Mouse (Mus musculus) skeletal muscle tissue, adult 2 months (tissue): ENCODE measurements around the gene Mdfic.

Experiments
- DNase-seq: peaks from one replicate; pipeline ENCODE4 v3.0.0-alpha.2; 2012; ENCODE audit warnings: low read depth, low spot score

Mdfic gene

DNA sequence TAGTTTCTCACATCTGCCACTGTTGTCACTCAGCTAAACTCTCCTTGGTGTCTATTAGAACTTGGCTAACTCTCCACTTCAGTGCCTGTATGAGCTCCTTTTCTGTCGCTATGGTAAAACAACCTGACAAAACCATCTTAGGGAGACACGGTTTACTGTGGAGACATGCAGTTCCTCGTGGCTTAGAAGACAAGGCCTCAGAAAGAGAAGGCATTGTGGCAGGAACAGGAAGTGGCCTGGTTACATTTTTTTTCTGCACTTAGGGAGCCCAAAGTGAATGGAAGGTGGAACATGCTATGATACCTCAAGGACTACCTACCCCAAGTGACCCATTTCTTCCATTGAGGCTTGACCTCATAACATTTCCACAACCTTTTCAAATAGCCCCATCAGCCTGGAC, 18.7 kb downstream of the Mdfic start:
- no peak for DNase-seq

- DNase-seq, result no peak
Observed at GRCm38 (mm10) chr6:15742591-15743149, 22.2 kb downstream of the Mdfic start.

DNA sequence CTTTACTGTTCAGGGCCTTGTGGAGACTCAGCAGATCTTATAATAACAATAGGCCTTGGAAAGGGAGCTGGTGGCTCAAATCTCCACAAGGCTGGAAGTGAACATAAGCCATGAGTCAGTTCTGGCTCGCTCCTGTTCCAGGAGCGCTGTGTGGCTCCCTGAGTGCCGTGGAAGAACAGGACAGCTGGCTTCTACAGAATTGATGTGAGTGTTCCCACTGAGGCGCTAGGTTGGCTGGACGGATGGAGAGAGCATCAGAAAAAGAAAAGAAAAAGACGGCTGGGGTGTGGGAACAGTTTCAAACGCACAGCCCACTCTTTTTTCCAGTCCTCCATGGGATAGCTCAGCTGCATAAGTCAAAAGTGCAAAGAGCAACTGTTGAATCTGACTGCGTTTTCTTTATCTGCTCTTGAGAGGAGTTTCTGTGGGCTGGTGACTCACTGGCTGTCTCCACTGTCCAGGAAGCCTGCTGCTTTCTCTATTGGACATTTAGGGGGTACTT, 22.9 kb downstream of the Mdfic start:
- peak; percentile 57 for DNase-seq

DNA sequence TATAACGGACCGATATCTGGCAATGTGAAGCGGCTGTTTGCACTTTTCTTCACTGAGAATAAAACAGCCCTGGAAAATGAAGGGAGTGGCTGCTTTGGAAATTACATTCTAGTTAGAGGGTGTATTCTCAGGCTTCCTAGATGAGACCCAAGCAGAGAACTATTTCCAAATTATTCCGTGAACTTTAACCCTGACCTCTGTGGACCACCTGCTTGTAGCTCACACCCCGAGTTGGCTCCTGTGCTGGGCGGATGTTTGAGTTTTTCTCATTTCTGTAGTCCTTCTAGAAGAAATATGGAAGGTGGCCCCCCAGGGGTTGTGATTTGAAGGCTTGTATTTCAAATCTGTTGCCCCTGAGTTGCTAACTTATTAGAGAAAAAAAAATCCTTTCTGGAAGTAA, 23.3 kb downstream of the Mdfic start:
- no peak for DNase-seq

GRCm38 (mm10) chr6:15745313-15745712, 24.9 kb downstream of the Mdfic start:
- DNase-seq, result no peak

DNA sequence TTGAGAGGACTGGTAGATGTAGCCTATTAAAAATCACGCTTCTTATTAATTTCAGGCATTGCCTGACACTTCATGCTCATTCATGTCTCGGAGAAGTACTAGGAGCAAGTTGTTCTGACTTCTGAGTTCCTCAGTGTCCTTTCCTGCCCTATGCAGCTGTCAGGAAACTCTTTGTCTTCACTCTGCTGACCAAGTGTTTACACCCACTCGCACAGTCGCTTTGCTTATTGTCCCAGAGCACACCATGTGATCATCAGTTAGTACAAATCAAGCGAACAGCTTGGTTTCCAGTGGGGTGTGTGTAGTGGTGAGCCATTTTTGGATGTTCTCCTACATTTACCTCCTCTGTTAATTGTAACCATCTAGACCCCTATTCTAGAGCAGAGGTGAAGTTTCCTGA, 25.4 kb downstream of the Mdfic start:
- peak; percentile 58 for DNase-seq

GRCm38 (mm10) chr6:15747396-15748155, 27.1 kb downstream of the Mdfic start:
- DNase-seq, result no peak

DNA sequence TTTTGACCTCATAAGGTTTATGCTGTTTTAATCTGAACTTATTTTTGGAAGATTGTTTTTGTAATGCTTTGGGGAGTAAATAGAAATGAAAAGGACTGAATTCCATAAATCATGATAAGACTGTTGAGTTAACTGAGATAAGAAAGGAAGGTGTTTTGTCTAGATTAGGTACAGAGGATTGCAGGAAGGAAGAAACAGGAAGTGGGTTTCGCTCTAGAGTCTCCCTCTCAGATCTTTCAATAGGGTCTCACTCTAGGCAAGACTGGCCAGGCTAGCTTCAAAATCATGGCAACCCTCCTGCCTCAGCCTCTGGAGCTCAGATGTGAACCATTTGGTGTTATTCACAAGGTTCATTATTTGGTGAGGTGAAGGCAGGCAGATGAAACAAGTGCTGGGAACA, 27.8 kb downstream of the Mdfic start:
- no peak for DNase-seq

DNA sequence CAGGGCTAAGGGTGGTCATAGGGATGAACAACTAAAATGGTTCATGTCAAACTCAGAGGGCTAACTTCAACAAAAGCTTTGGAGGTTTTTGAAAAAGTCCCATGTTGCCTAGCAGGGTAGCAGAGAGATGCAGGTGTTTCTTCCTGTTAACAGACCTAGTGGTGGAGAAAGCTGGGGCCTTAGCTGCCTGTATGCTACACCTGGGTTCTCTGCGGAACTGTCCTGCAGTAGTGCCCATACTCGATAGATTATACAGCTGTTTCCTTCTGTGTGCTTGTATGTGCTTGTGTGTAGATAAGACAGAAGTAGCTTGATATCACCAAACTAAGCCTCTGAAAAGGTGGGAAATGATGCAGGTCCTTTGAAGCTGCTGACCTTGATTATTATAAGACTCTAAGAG, 28.5 kb downstream of the Mdfic start:
- no peak for DNase-seq

DNA sequence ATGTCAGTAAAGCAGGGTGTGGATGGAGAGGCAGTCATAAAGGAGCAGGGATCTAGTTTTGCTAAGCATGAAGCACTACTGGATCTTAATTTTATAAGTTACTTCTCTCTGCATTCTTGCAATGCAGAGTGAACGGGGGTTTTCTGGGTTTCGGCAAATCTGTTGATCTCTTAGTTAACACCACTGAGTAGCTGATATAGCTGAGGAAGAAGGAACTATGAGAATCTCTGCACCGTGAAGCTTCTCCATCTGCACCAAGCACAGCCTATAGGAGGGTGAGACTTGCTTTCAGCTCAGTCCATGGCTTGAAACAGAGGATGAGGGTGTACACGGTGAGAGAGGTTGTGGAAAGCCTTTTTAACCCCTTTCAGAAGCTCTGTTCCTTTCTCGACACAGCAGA, 29.6 kb downstream of the Mdfic start:
- DNase-seq, result no peak

- no peak for DNase-seq
Observed at GRCm38 (mm10) chr6:15751375-15751774, 30.9 kb downstream of the Mdfic start.

DNA sequence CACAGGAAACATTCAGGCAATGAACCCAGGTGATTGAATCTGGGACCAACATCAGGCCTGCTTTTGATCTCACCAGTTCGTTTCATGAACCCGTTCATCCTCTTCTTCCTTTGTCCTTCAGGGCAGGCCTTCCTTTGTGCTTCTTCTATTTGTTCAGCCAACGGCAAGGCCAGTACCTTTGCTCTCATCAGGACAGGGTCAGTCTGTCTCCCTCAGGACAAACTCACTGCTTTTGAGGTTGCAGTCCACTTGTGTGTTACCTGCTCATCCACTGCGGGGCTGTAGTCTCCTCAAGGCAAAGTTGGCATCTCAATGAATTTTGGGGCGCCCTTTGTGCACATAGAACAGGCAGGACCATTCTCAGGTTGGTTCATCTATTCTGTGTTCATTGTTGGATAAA, 31.7 kb downstream of the Mdfic start:
- DNase-seq, result no peak

DNA sequence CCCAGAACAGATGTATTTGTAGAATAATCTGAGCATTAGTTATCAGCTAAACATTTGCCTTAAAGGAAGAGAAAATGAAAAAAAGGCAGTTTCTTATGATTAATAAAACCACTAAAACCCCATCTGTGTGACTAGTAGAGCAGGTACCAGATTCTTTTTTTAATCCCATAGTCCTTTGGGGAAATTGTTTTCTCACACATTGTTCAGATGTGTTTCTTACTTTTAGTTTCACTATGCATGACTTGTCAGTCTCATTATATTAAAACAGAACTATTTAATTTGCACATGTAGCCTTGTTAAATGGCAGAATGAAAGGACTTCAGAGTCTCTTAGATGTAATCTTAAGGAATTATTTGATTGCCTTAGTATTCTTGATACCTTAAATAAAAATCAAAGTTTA, 32.7 kb downstream of the Mdfic start:
- DNase-seq, result no peak

DNA sequence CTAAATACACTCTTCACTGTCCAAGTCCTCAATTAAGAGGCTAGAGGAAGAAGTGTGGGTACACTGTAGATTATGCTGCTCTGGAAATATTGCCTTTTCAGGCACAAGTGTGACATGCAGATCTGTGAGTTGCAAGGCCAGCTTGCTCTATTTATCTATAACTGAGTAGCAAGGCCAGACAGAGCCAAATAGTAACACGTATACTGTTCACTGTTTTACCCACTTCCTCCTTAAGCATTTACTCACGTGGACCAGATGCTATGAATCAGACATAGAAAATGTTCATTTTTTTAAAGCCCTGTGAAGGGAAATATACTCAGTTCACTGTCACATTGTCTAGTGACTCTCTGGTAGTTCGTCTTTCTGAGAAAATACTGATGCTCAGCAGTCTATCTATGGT, 37.9 kb downstream of the Mdfic start:
- DNase-seq, result peak; percentile 17

- DNase-seq, result no peak
Observed at GRCm38 (mm10) chr6:15760750-15761149, 40.3 kb downstream of the Mdfic start.

DNA sequence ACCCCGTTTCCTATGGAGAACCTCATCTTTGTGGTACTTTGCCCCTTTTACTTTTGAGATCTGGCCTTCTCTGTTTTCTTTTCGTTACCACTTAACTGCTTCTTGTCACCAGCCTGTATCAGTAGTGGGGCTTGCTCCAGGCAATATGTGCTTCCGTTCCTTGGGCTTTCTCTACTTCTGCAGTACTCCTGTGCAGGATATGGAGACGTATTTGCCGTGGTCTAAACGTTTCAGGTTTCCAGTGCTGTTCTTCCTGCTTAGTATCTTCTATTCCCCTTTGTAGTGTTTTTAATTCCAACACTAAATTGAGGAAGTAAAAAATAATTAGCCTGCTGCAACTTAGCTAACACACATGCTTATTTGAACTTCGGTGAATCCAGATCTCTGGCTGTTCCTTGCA, 43.6 kb downstream of the Mdfic start:
- no peak for DNase-seq

DNA sequence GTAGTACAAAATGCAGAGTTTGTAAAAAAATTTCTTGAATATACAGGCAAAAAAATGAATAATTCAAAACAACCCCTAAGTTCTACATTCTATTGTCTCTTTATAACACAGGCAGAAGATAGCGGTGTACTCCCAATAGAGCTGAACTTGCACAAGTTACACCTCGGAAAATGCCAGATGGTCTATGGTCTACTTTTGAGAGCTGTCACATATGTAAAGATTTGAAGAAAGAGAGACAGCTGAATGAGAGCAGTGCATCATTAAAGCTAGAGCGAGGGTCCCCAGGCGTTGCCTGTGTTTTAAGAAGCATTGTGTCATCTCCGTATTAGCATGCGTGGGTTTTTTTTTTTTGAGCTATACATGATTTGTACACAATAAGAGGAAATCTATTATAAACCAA, 47.0 kb downstream of the Mdfic start:
- no peak for DNase-seq

GRCm38 (mm10) chr6:15770128-15770527, 49.7 kb downstream of the Mdfic start:
- DNase-seq, result no peak

GRCm38 (mm10) chr6:15777070-15777469, 56.6 kb downstream of the Mdfic start:
- no peak for DNase-seq

DNA sequence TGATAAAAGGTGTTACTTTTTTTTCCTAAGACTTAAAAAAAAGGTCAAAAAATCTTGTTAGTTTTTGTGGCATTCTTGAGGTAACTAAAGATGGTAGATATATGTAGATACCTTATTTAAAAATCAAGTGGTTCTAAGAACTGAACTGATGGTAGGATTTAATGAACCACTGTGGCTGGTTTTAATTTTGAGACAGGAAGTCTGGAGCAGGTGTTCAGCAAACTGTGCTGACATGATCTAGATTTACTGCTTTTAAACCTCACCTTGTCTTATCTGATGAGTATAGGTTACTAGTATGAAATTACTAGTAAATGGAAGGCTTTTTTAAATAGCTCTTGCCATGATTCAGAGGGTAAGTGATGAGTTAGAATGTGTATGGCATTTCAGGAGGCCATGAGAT, 59.7 kb downstream of the Mdfic start:
- DNase-seq, result no peak

- no peak for DNase-seq
Observed at GRCm38 (mm10) chr6:15780688-15781087, 60.2 kb downstream of the Mdfic start.

DNA sequence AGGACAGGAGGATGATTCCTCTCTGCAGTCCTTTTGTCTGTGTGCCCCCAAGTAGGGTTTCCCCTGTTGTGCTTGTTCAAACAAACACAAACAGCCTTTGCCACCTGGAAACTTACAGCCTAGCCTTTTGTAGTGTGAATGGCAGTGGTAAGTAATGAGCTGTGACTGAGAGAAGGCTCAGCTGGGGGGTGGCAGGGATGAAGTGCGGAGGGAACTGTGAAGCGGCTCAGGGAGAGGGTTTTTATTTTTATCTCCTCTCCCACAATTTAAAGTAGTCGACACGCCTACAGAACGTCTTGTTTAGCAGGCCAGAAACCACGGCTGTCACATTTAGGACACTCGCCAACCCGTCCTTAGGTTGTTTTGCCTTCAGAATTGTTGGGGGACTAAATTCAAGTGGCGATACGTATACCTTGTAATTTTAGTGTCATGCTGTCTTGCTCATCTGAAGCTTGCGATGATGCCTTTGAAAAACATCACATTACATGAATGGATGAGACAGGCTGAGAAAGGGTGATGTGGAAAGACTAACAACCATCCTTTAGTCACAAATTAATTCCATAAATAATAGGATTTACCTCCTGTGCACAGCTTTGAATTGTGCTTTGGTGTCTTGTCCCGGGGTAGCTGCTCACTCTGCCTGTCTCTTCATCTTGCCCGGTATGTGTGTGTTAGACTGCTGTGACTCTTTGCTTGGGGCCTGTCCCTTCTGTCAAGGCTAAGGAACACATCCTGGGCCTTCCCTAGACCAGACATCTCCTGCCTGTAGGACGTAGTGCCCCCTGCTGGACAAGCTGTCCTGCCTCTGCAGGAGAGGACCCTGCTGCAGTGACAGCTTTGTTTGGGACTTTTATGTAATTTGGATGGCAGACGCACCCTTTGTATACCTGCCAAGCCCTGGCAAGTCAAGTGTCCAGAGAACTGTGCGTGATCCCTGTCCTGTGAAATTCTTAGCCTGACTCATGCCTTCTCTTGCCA, 69.4 kb downstream of the Mdfic start:
- peak; percentile 84 for DNase-seq
